Mouse (Mus musculus): ENCODE measurements around the gene Tex38.

- no peak for TF ChIP-seq EP300 (IDR thresholded peaks at IDR 0.05; ENCODE audit: insufficient read depth, low read depth, low read length)
- no peak for TF ChIP-seq CTCF (IDR thresholded peaks at IDR 0.05; ENCODE audit: low read depth, low read length)
Observed at GRCm38 (mm10) chr4:115824178-115824577, 43.4 kb upstream of the Tex38 start.
